Mouse (Mus musculus) retina, adult 2 months (tissue): ENCODE data around the gene Dync1li2.

Experiments used
- DNase-seq: peaks from one replicate; pipeline ENCODE4 v3.0.0-alpha.2; 2012; ENCODE audit warnings: low read depth, low spot score

The Dync1li2 gene

DNA sequence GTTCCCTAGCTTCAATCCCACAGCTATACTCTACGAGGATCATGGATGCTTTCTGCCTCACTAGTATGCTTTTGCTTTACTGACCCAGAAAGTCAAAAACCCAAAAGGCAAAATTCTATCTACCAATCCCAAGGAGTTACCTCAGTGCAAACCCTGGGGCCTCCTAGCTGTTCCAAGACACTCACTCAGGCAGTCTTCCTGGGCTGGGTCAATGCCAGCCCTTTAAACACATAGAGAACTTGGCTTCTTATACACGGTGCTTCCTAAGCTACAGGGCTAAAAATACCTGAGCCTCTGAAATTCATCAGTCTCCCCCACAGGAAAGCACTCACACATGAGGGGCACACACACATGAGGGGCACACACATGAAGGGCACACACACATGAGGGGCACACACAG, 59.6 kb downstream of the Dync1li2 start:
- DNase-seq, result no peak

DNA sequence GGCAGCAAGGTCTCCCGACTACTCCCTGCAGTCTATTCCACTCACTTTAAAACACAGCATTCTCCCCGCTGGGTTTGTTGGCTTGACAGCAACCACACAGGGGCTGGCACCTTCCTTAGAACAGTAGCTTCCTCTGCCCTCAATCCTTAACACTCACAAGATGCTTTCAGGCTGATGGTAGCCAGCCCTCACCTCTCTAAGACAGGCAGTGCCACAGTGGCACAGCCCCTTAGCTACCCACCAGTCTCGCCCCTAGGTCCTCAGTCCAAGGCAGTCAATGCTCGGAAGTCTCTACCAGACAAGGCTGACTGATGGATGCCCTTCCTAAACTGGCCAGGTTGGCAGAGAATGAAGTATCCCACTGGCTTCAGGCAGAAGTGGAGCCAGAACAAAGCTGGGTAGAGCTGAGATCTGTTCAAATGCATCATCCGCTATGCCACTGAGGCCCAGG, 61.9 kb downstream of the Dync1li2 start:
- DNase-seq, result no peak

DNA sequence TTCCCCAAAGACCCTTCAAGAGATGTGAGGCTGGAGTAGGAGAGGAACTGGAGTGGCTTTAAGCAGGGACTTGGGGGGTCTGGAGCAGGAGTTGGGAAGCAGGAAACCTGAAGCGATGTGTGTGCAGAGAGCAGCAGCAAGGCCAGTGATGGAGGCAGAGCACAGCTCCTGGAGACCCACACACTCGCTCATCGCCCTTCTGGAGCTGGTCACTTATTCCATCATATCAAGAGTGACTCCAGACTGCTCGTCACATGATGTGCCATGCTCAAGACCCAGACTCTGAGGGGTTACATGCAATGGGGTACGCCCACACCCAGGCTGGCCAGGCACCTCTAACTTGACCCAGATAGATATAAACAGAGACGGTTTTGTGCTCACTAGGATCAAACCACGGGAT, 62.6 kb downstream of the Dync1li2 start:
- no peak for DNase-seq

DNA sequence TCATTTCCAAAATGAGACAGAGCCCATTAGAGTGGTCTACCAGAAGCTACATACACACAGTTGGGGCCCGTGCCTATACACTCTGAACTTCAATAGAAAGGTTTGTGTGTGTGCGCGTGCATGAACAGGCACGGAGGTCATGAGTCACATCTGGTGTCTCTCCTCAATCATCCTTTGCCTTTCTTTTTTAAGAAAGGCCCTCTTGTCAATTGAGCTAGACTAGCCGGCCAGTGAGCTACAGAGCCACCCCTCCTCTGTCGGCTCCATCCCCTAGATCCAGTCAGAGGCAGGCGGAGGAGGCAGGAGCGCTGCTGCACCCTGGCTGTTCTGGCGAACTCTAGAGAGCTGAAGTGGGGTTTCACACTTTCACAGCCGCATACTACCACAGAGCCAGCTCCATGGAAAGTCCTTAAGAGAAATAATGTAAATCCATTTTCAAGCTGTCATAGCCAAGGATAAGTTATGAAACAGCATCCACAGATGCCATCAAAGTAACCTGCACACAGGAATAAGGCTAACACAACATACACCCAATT, 63.5 kb downstream of the Dync1li2 start:
- no peak for DNase-seq

DNA sequence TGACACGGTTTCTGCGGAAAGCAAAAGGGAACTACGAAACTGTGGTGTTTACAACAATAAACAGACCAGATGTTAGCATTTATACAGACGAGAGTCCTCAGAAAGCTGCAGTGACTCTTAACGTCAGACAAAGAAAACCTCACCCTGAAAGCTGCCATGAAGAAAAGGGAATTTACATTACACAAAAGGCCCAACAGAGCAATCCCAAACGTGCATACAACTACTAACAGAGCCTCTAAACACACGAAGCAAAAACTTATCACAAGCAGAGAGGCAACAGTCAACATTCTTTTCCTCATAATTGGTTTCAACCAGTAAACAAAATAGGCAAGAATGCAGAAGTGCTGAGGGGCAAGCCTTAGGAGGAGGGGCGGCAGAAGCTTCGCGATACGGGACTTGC, 66.2 kb downstream of the Dync1li2 start:
- no peak for DNase-seq

DNA sequence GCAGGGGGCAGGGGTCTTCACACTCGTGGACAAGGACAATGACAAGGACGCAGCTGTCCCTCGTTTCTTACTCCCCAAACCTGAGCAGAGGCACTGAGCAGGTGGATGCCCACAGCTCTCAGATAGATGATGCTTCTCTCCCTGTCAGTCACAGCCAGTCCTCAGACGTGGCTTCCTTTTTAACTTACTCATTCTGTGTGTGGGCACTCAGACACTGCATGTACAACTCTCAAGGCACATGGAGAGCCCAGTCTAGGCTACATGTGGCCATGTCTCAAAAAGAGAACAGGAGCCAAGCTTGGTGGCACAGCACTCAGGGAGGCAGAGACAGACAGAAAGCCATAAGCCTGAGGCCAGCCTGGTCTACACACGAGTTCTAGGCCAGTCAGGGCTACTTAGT, 66.9 kb downstream of the Dync1li2 start:
- no peak for DNase-seq

DNA sequence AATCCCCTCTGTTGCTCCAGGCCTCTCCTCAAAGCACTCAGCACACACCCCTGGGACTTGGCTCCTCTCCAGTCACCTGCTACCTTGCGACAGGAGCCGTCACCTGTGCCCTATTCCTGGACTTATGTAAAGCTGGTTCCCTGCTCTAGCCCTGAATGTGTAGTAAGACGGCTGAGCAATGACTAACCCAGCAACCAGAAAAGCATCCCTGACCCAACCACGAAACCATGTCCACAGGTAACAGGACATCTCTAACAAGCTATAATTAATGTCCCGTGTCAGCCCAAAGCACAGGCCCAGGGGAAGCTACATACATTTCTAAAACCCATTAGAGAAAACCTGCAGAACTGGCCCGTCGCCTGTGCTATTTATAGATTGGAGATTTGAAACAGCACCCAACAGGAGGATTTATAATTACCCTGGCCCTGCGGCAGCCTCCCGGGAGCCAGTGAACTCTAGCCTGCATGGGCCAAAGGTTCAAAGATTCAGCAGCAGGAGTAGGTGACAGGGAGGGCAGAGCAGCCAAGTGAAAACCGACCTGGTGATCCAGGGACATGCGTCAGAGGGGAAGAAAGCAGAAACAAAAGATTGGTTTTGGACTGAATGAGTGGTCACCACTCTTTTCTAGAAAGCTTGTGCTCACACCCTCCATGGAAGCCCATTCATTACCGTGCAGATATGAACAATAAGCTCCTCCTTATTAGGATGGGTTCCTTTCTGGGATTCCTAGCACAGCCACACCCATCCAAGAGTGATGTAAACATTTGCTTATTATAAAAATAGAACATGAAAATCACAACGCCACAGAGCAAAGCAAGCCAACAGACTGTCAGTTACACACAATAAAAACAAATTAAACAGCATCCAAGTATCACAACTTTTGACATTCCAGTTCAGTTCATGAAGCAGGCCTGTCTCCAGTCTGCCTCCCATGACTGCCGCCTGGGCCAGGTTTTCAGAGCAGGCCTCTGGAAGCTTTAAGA, 67.7 kb downstream of the Dync1li2 start:
- no peak for DNase-seq

DNA sequence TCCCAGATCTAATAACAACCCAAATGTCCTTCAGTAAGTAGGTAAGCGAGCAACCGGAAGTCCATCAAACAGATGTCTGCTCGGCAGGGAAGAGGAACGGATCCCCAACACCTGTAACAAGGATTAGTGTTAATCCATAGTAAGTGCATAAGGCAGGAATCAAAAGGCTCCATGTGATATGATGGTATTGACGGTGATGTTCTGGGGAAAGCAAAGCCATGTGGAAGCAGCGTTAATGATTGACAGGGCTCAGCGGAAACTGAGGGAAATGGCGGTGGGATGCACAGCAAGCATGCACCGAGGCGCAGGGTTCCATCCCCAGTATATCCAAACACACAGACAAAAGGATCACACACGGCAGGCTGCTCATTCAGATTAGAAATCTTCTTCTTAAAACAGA, 68.6 kb downstream of the Dync1li2 start:
- no peak for DNase-seq

DNA sequence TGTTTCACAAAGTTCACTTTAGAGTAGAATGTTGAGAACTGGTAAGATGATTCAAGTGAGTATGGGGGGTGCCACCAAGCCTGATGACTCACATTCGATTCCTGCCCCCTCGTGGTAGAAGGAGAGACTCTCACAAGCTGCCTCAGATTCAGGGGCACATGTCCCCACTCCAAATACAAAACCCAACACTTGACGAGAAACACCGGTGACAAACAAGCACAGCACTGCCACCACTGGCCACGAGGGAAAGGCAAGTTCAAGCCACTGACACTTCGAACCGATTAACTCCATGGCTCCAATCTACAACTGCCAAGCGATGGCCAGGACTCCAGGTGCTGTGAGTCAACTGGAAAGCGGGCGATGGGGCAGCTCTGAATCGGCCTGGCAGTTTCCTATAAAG, 69.1 kb downstream of the Dync1li2 start:
- DNase-seq, result no peak

DNA sequence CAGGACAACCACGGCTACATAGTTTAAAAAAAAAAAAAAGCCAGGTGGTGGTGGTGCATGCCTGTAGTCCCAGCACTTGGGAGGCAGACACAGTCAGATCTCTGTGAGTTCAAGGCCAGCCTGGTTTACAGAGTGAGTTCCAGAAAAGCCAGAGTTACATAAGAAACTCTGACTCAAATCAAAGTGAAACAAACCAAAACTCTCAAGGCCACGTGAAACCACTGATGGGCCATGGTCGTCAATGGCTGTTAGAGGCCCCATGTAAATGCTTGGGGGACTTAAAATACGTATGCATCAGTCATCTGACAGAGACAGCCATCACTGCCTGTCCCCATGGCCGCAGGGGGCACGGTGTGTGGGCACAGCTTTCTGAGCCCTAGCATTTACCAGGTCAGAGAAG, 71.7 kb downstream of the Dync1li2 start:
- no peak for DNase-seq

DNA sequence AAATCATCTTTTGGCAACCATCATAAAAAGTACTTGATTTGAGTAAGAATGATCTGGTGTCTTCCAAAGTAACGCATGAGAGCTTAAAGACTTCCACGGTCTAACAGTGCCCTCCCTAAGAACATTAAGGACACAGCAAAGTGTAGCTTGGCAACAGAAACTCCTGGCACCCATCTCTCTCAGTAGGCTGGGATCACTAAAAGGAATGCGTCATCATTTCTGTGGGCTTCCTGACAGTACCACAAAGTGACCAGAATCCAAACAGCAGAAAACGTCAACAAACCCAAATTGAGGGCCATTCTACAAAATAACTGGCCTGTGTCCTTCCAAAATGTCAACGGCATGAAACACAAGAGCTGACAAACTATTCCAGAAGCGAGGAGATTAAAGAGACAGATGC, 72.8 kb downstream of the Dync1li2 start:
- no peak for DNase-seq

DNA sequence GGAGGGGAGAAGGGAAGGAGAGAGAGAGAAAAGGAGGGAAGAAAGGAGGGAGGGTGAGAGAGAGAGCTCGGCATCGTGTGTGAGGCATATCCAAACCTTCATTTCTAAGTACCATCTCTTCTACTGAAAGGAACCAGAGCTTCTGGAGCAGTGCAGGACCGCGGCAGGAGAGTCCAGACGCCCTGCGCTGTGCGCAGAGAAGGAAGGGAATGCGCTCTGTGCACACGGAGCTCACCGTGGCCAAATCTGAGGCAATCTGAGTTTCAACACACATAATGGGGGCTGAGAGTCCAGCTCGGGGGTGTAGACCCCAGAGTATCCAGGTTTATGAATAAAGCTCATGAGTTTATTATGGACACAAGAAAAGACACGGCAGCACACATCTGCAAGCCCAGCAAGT, 73.3 kb downstream of the Dync1li2 start:
- no peak for DNase-seq
